Mouse (Mus musculus) left cerebral cortex, postnatal 36 days (tissue): Measurements from ENCODE around the gene Gpr107. TPM values are rescaled to one million over a fixed set of nuclear protein-coding genes. Genes with fewer than 3 reads are reported as not detected.

Experiments used
- DNase-seq, 2 experiments: peaks; one replicate each; pipeline ENCODE4 v3.0.0; 2021 to 2022; ENCODE audit warnings: low spot score in 2 of 2, mixed read lengths in 1 of 2
- intact Hi-C: fragments of 180-260 bp; cut with DNase I; formaldehyde crosslinking; loops from one replicate; pipeline ENCODE4 v1.15.1; 2025
- total RNA-seq, 2 experiments: library from RNA; stranded (reverse); gene quantifications; 2 replicates each; pipeline ENCODE4 v1.2.3; 2021

Gene Gpr107
- 10 to 100 TPM; 43.4 to 54.4 TPM for total RNA-seq

DNA sequence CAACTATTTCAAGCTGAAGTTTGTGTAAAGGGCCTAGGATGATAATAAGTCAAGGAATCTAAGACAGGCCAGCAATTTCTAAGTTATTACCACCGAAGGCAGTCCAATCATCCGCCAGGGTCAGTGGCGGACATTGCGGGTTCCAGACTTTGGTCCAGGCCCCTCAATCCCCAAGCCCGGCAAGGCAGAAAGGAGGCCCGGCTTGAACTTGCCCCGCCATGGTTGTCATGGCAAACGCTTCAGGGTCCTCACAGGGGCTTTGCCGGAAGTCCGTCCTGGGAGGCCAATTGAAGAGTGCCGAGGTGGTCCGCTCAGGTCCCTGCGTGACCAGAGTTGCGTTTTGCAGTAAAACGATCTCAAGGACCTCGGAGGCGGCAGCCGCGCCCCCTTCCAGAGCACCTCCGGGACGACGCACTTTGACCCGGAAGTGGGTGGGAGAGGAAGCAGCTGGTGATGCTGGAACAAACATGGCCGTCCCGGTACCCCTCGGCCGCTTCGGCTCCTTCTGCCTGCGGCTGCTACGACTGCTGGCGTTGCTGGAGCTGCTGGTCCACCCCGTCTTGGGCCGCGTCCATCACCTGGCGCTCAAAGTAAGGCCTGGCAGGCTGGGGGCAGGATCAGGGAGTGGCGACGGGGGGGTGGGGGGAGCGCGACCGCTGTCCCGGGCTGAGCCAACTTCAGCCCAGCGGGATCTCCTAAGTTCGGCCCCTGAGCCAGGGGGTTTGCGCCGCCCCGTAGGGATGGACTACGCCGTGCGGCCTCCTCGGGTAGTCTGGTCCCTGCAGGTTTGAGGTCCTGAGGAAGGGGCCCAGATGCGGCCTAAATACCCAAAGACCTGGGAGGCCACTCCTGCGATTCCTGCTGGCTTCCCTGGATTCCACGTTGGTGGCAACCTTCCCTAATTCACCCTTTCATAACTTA, at the start of gene Gpr107:
TSS of gene Gpr107 (plus strand) at position 425 of the 921 bp plus-strand sequence.
- intact Hi-C loops, result loop anchor here (5.0 kb wide), 1 partner anchor 130 kb away; no protein-coding TSS in a partner anchor
- DNase-seq, result peak; percentile 80 to 83

DNA sequence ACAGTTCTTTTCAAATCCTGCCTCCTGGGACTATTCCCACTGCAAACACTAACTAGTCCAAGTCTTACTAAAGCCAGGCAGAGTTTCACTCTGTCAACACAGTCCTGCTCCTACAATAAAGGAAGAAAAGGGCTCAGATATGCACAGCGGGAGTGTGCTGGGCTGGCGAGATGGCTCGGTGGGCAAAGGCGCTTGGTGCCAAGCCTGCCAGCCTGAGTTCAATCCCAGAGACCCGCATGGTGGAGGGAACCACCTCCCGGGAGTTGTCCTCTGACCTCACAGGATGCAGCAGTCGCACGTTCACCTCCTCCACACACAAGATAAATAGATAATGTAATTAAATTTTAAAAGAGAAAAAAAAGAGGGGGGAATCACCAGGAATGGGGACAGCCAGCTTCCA, 48.8 kb upstream of the Gpr107 start:
- DNase-seq, result no peak
- intact Hi-C loops, result no loop called here

DNA sequence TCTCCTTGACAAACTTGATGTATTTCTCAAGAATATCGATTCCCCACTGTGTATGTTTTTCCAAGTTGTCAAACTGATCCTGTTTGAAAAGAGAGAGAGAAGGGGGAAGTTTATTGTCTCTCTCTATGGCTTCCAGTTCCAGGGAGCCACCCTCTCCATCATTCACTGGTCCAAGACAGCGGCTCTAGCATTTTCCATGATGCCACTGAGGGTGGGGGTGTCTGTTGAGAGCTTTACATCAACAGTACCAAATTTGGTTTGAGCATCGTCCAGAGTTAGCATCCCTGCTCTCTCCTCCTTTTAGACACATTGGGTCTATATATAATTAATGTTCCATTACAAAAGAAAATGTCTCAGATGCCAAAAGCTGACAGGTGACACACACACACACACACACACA, 46.8 kb upstream of the Gpr107 start:
- intact Hi-C loops, result no loop called here
- no peak for DNase-seq

DNA sequence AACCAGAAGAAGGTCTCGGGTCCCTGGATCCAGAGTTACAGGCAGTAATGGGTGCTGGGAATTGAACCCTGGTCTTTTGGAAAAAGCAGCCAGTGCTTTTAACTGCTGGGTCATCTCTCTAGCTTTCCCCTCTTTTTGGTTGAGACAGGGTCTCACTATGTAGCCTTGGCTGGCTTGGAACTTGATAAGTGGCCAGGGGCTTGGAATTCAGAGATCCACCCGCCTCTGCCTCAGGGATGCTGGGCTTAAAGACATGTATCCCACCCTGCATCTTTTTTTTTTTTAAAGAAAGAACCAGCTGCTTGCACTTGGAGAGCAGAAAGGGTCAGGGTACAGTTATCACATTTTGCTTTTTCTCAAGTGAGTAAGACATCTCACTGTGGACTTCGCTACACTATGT, 46.1 kb upstream of the Gpr107 start:
- intact Hi-C loops, result no loop called here
- no peak for DNase-seq

DNA sequence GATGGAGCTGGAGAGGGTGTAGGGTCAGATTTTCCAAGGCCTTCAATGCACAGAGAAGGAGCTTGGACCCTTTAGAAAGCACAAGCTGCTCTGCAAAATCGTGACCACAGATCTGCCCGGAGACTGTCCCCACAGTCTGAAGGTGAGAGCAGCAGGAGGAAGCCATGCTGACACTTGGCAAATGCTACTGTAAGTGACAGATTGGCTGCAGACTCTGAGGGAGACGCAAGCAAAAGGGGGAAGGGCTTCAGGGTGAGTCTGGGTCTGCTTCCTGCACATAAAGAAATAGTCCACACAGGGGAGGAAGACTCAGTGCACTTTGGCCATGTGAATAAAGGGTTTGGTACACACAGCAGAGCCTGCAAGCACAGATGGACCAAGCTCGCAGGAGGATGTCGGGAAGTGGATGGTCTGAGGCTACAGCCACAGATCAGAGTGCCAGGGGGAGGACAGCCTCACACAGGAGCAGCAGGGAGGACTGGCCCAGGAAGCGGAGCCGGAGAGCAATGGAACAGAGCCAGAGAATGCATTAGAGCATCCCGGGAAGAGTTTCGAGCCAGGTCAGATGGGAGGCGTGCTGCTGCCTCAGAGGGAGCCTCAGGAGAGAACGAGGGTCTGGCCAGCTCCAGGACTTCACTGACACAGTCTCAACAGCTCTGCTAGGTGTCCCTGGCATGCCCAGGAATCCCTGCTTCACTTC, 45.3 kb upstream of the Gpr107 start:
- DNase-seq, result no peak
- intact Hi-C loops, result no loop called here

DNA sequence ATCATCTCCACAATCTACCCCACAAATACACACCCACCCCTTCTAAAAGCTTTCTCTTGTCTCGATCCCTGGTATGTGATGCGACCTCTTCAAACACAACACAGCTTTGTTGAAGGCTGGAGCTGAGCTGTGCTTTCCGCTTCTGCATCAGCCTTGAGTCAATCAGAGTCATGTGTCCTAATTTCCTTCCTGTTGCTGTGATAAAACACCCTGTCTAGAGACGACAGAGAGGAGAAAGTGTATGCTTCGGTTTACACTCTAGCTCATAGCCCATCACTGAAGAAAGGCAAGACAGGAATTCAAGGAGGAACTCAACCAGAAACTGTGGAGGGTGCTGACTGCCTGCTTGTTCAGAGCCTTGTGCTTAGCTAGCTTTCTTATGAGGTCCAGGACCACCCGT, 43.9 kb upstream of the Gpr107 start:
- intact Hi-C loops, result no loop called here

DNA sequence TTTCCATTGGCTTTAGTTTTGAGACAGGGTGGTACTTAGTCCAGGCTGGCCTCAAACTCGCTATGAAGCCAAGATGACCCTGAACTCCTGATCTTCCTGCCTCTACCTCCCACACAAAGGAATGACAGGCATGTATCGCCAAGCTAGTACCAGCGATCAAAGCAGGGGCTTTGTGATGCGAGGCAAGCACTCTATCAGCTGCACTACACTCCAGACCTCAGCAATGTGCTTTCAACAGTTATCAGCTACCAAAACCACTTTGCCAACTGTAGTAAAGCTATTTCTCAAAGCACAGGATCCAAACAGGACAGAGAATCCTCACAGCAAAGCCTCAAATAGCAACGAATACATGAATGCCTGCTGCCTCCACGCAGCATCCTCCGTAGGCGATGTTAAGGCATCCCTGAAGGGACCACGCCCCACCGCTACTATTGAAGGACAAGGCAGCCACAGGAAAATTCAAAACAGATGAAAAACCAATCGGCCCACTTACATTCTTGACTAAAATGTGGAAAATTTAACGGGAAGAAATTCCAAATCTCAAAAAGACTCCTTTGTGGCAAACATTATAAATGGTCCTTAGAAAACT, 42.1 kb upstream of the Gpr107 start:
- intact Hi-C loops, result no loop called here
- DNase-seq, result no peak

More for the DNA sequence above, 43.9 kb upstream of the Gpr107 start:
- DNase-seq, result no peak

DNA sequence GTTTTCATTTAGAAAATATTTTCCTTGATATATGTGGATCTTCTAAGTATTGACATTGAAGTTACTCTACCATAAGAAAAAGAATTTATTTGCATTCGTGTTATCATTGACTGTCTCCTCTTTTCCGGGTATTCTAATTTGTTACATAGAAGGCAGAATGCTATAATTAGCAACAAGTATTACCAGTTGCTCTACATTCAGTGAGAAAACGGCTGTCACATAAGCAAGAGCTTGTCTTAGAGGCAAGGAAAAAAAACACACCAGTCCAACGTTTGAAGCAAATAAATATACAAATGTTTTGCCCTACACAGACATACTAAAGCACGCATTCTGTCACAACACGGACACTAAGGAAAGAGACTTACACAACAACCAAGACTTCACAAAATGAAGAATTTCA, 40.4 kb upstream of the Gpr107 start:
- DNase-seq, result no peak
- intact Hi-C loops, result no loop called here

DNA sequence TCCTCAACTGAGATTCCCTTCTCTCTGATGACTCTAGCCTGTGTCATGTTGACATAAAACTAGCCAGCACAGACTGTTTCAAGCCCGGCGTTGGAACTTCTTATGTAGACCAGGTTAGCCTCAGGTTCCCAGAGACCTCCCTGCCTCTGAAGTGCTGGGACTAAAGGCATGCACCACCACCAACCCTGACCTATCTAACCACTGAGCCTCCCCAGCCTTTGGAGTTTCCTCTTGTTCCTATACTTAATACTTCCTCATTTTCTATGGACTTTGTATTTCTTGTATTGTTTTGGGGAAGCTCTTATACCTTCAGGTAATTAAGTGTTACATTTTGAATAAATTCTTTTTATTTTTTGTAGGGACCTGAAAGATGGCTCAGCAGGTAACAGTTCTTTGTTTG, 37.9 kb upstream of the Gpr107 start:
- DNase-seq, result no peak
- intact Hi-C loops, result no loop called here

DNA sequence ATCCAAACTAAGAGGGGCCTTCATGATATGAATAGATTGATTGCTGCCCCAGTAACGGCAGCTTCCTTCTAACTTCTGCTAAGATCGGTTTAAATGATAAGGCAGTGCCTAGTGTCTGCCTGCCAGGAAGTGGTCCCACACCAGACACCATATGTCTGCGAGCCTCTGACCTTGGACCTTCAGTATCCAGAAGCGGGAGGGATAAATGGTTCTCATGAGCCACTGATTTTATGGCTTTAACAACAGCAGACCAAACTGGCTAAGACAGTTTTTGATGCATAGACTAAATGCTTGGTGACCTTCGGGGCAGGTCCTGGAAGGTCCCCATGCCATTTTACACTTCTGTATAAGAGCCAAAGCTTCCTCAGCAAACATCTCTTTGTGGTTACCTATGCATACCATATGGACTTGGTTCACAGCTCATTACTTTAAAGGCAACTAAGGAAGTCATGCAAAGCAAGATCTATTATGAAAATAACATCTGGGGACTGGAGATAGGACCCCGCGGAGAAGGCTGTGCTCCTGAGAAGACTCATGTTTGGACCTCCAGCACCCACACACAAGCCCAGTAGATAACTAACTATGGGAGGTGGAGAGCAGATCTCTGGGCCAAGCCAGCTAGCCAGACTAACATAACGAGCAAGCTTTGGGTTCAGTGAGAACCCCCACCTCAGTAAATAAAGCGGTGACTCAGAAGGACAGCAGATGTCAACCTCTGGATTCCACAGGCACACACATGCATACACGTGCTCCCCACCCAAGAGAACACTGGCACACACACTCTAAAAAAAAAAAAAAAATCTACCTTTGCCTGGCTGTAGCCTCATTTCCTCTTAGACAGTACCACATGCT, 36.8 kb upstream of the Gpr107 start:
- intact Hi-C loops, result no loop called here
- DNase-seq, result no peak

DNA sequence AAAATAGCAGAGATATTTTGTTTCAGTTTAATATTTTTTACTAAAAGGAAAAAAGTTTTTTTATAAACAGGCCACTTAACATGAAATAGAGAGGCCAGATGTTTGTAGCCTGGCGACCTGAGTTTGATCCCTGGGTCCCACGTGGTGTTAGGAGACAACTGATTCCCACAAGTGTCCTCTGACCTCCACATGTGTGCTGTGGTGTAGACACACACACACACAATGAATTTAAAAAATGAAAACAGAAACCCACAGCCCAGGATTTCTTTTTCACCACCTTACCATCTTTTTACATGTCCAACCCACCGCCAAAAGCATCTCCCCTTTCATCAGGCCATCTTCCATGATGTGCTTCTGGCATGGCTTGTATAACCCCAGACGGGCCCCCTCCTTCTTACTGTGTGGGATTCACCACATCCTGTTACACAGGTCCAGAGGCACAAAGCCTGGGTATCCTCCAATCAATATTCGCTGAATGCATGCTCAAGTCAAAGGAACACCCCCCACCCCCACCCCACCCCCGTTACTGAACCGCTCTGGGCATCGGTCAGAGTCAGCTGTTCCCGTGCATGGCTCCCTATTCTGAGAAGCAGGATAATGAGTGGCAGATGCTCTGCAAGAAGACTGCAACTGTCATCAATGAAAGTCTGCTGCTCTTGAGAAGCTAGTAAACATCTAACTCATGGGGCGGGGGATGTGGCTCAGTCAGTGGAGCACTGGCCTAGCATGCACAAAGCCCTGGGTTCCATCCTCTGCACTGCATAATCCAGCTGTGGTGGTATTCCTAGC, 36.0 kb upstream of the Gpr107 start:
- no peak for DNase-seq
- intact Hi-C loops, result no loop called here

DNA sequence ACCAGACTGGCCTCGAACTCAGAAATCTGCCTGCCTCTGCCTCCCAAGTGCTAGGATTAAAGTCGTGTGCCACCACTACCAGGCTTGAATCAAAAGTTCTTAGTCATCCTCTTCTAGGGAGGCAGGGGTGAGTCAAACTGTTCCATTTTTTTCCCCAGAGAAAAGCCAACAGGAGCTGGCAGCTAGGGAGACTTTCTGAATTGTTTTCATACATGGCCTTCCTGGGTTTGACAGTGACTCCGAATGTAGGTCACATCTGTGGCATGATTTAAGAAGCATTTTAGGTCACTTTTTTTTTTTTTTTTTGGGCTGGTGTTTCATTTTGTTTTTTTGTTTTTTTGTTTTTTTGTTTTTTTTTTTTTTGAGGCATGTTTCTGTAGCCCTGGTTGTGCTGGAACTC, 33.9 kb upstream of the Gpr107 start:
- intact Hi-C loops, result no loop called here
- no peak for DNase-seq

DNA sequence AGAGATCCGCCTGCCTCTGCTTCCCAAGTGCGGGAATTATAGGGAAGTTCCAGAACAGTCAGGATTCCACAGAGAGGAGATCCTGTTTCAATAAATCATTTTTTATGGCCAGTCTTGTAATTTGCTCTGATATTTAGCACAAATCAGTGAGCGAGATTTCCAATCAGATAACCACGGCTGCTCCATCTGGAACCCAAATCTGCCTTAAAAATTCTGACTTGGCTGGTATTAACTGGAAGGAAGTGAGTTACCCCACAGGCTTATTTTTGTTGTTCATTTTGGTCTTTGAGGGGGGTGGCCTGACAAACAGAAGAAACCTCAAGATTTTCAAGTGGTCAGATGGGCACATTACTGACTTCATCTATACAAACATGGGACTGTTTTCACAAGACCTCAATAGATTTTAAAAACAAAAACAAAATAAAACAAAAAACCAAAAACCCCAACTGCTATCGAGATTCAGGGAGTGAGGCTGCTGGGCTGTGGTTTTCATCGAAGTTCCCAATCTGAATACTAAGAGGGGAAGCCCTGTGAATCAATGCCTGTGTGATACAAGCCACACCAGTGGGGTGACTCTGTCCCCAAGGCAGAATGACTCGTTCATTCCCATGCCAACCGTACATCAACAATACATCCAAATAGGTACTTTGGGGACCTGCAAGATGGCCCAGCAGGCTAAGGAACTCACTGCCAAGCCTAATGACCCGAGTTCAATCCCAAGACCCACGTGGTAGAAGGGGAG, 33.3 kb upstream of the Gpr107 start:
- intact Hi-C loops, result no loop called here

DNA sequence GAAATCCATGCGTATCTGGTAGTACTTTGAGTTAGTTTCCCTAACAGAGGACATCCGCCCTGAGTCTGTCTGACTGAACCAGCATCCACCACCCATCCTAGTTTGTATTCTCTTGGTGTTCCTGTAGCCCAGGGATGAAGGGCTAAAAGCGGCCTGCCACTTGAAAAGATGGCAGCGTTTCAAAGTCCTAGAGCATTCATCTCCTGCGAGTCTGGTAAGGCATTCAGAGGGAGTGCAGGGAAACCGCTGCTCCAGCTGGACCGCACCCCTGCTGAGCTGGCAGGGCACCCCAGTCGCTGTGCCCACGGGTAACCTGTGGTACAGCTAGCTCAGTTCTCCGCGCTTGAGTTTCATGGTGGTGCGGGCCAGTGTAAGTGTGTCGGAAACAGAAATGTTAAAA, 32.3 kb upstream of the Gpr107 start:
- peak; percentile 42 to 50 for DNase-seq
- intact Hi-C loops, result no loop called here

More for the DNA sequence above, 33.3 kb upstream of the Gpr107 start:
- no peak for DNase-seq

DNA sequence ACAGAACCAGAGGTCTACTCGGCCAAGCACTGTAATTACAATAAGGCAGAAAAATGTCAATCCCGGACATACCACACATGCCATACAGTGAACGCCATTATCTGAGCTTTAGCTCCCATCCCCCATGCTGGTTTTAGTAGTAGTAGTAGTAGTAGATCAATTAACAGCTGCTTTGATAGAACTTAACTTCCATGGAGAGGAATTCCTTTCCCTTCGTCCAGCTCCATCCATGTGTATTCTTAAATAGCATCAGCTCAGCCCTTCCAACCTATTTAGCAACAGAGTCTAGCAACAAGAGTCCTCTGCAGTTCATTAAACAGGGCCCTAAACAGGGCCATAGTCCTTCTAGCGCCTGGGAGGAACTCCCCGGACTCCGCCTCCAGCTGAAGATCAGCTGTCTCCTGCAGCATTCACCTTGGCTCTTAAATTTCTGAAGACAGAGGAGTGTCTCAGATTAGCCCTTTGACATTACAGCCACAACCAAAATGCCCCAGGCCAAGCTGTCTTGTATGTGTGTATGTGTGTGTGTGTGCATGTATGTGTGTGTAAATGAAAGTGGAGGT, 30.9 kb upstream of the Gpr107 start:
- intact Hi-C loops, result no loop called here
- no peak for DNase-seq

DNA sequence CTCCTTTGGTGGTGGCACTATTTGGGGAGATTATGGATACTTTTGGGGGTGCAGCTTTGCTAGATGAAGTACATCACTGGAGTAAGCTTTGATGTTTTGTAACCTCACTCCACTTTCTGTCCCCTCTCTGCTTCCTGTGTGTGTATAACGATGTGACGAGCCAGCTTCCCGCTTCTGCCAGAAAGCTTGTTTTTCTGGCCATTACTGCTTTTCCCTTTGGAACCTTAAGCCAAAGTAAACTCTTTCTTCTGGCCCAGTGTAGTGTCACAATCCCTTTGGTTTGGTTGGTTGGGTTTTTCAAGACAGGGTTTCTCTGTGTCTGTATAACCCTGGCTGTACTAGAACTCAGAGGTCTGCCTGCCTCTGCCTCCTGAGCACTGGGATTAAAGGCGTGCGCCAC, 29.3 kb upstream of the Gpr107 start:
- no peak for DNase-seq
- intact Hi-C loops, result no loop called here

DNA sequence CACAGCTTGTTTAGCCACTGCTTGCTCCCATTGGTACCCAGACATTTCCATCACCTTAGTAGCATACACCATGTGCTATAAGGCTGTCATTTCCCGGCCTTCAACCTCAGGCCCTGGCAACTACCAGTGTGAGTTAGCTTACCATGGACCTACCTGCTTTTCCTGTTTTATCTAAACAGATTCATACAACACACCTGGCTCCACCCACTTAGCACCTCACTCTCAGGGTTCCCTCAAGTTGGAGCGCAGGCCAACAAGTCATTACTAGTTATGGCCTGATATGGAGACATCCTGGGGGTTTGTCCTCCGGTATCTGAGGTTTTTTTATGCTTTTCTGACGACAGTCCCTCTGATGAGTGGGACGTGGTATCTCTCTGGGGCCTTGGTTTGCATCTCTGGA, 28.6 kb upstream of the Gpr107 start:
- DNase-seq, result no peak
- intact Hi-C loops, result no loop called here

DNA sequence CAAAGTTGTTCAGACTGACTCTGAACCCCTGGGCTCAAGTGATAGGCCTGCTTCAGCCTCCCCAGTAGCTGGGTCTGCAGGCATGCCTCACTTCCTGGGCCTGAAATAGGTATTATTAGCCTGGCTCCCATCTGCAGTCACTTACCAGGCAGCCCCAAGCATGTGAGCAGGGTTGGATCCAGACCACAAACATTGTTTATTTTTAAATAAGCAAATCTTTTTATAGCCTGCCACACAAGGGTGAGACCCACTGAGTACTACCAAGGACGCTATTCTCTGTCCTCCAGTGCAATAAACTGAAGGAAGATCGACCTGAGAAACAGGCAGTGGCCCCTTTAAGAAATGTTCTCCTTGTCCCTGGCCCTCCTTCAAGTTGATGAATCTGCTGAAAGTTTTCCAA, 27.4 kb upstream of the Gpr107 start:
- intact Hi-C loops, result no loop called here
- DNase-seq, result no peak
